Mouse (Mus musculus): Measurements from ENCODE around the gene Fam57b. TPM values are rescaled to one million over a fixed set of nuclear protein-coding genes. Genes with fewer than 3 reads are reported as not detected.

The Fam57b gene
- total and polyA plus RNA-seq, 2 experiments from 2014 or later: 0.99 to 2.6 TPM

DNA sequence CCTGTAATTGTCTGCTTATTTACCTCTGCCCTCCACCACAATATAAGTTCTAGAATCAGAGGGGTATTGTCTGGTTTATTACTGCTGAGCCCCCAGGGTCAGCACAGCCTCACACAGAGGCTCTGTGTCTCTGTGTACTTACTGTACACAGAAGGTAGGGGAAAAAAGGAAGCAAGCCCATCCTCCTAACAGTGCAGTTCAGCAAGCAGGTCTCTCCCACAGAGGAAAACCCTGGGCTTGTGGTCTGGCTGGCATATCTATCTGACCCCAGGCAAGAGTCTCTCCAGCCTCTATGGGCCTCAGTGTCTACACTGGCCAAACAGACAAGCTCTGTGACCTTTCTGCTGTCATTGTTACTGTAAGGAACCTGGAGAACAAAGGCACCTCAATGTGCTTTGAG lies 6.3 kb downstream of the Fam57b start:
- Histone ChIP-seq H3K4me2 (ENCODE audit: low read depth, low read length) (no peak overlapping the region), H3K27me3 (ENCODE audit: control insufficient read depth, insufficient read depth, low read length) (no peaks in the 10 kb centered on the region), H3K4me1 (ENCODE audit: control insufficient read depth, insufficient read depth) (peaks cover 10% of the 10 kb centered on the region; the same call in 1 of the 2 replicates), H3K4me3 (ENCODE audit: low read depth, low read length) (no peak overlapping the region), H3K9me3 (replicated peaks; ENCODE audit: control insufficient read depth, low read length) (no peaks in the 10 kb centered on the region), H3K36me3 (replicated peaks; ENCODE audit: control insufficient read depth, insufficient read depth, low read length) (peaks cover 11% of the 10 kb centered on the region; the same call in 1 of the 2 replicates), H3K27ac (ENCODE audit: low read depth) (no peak overlapping the region), H3K9ac (replicated peaks; ENCODE audit: low read depth, low read length) (no peak overlapping the region)
- DNase-seq (ENCODE audit: low spot score): no peak
- TF ChIP-seq CTCF (IDR thresholded peaks at IDR 0.05; ENCODE audit: low read depth): no peak
- TF ChIP-seq EP300 (IDR thresholded peaks at IDR 0.05; ENCODE audit: low read depth): no peak
- ATAC-seq (ENCODE audit: insufficient read depth, low read depth): no peak

DNA sequence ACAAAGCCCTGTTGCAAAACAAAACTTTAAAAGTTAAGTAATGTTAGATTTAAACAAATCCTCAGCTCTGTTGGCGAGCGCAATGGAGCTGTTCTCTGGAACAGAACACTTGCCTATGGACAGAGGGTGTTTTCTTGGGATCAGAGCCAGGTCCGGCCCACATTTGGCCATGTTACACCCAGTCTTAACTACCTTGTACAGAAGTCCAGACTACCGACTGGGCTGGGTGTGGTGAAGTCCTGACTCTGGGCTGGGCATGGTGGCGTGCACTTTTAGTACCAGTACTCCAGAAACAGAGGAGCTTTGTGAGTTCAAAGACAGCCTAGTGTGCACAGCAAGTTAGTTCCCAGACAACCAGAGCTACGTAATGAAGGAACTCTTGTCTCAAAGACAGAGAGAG lies 9.5 kb downstream of the Fam57b start:
- no peaks in the 10 kb centered on the region for H3K9me3 ChIP-seq (replicated peaks; ENCODE audit: control insufficient read depth, low read length)
- no peak overlapping the region for H3K27ac ChIP-seq (ENCODE audit: low read depth)
- 56% methylated on average over 6 of the region's 6 CpGs for WGBS
- no peaks in the 10 kb centered on the region for H3K27me3 ChIP-seq (ENCODE audit: control insufficient read depth, insufficient read depth, low read length)
- H3K4me2 ChIP-seq (ENCODE audit: low read depth, low read length): no peak overlapping the region
- DNase-seq (ENCODE audit: low spot score) (no peak), ATAC-seq (ENCODE audit: insufficient read depth, low read depth) (no peak)
- H3K4me3 ChIP-seq (ENCODE audit: low read depth, low read length): no peak overlapping the region
- no peaks in the 10 kb centered on the region; the same call in none of the 2 replicates for H3K4me1 ChIP-seq (ENCODE audit: control insufficient read depth, insufficient read depth)
- no peak for TF ChIP-seq CTCF (IDR thresholded peaks at IDR 0.05; ENCODE audit: low read depth)
- TF ChIP-seq EP300 (IDR thresholded peaks at IDR 0.05; ENCODE audit: low read depth): no peak
- no peak overlapping the region for H3K9ac ChIP-seq (replicated peaks; ENCODE audit: low read depth, low read length)
- peaks cover 11% of the 10 kb centered on the region; the same call in 1 of the 2 replicates for H3K36me3 ChIP-seq (replicated peaks; ENCODE audit: control insufficient read depth, insufficient read depth, low read length)

DNA sequence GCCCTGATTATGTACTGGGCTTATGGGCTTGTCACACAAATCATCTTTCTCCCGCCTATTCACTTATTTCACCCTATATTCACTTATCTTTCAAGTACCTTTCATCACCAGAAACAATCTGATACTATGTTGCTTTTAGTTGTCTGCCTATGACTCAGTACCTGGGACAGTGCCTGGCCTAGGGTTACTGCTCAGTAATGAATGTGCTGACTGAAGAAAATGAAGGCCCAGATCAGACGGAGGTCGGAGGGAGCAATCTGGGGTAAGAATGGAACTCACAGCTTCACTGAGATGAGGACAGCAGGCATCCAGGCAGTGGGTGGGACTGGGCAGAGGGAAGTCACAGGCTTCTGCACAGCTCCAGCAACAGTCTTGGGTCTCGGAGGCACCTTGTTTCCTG lies 9.9 kb downstream of the Fam57b start:
- H3K36me3 ChIP-seq (replicated peaks; ENCODE audit: control insufficient read depth, insufficient read depth, low read length): peaks cover 11% of the 10 kb centered on the region; the same call in 1 of the 2 replicates
- H3K27me3 ChIP-seq (ENCODE audit: control insufficient read depth, insufficient read depth, low read length): no peaks in the 10 kb centered on the region
- no peaks in the 10 kb centered on the region; the same call in none of the 2 replicates for H3K4me1 ChIP-seq (ENCODE audit: control insufficient read depth, insufficient read depth)
- no peak for TF ChIP-seq CTCF (IDR thresholded peaks at IDR 0.05; ENCODE audit: low read depth)
- no peak for TF ChIP-seq EP300 (IDR thresholded peaks at IDR 0.05; ENCODE audit: low read depth)
- ATAC-seq (ENCODE audit: insufficient read depth, low read depth) (no peak), DNase-seq (ENCODE audit: low spot score) (no peak)
- H3K4me2 ChIP-seq (ENCODE audit: low read depth, low read length): no peak overlapping the region
- 40% methylated on average over 4 of the region's 4 CpGs for WGBS
- no peak overlapping the region for H3K27ac ChIP-seq (ENCODE audit: low read depth)
- 0 out of 2 replicates have a peak overlapping the region, but pooled peaks have one; percentile 9 for H3K9ac ChIP-seq (replicated peaks; ENCODE audit: low read depth, low read length)
- no peaks in the 10 kb centered on the region for H3K9me3 ChIP-seq (replicated peaks; ENCODE audit: control insufficient read depth, low read length)
- H3K4me3 ChIP-seq (ENCODE audit: low read depth, low read length): no peak overlapping the region

DNA sequence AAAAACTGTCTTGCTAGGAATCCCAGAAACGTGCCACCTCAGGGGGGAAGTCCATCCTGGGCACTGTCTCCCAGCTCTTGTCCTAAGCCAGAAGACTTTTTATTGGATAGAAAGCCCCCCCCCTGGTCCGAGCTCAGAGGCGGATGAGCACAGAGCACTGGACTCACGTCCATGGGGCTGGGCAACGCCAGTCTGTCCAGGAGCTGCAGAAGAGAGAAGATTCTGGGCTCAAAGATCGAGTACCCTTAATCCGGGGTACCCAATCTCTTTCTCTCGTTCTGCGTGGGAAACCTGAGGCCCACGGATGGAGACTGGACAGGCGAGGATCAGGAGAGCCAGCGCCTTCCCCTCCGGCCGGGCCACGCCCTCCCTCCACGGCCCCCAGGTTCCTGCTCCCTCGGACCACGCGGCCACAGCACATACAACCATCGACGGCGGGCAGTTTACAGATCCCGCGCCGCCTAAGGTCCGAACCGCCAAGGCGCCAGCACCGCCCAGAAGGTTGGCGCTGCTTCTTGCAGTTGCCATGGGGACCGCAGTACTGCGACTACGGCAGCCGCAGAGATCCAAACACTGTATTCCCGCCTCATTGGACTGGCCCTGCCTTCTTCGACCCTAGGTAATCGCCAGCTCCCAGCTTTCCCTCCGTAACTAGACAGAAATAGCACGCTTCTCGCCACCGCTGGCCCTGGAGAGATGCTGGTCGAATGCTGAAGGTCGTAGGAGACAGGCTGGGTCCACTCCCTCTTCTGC lies 11.4 kb downstream of the Fam57b start:
- Histone ChIP-seq H3K4me3 (ENCODE audit: low read depth, low read length) (peak overlapping the region; percentile 56), H3K36me3 (replicated peaks; ENCODE audit: control insufficient read depth, insufficient read depth, low read length) (0 out of 2 replicates have a peak, but pooled peaks cover 4% of the 10 kb centered on the region), H3K4me1 (ENCODE audit: control insufficient read depth, insufficient read depth) (no peaks in the 10 kb centered on the region; the same call in none of the 2 replicates), H3K27ac (ENCODE audit: low read depth) (peak overlapping the region; percentile 53), H3K4me2 (ENCODE audit: low read depth, low read length) (peak overlapping the region; percentile 69), H3K27me3 (ENCODE audit: control insufficient read depth, insufficient read depth, low read length) (no peaks in the 10 kb centered on the region), H3K9me3 (replicated peaks; ENCODE audit: control insufficient read depth, low read length) (no peaks in the 10 kb centered on the region), H3K9ac (replicated peaks; ENCODE audit: low read depth, low read length) (peak overlapping the region; percentile 40)
- no peak for TF ChIP-seq CTCF (IDR thresholded peaks at IDR 0.05; ENCODE audit: low read depth)
- no peak for TF ChIP-seq EP300 (IDR thresholded peaks at IDR 0.05; ENCODE audit: low read depth)
- DNase-seq (ENCODE audit: low spot score) (peak; percentile 95), ATAC-seq (ENCODE audit: insufficient read depth, low read depth) (peak; percentile 92)
- WGBS: 1% methylated on average over 43 of the region's 43 CpGs

DNA sequence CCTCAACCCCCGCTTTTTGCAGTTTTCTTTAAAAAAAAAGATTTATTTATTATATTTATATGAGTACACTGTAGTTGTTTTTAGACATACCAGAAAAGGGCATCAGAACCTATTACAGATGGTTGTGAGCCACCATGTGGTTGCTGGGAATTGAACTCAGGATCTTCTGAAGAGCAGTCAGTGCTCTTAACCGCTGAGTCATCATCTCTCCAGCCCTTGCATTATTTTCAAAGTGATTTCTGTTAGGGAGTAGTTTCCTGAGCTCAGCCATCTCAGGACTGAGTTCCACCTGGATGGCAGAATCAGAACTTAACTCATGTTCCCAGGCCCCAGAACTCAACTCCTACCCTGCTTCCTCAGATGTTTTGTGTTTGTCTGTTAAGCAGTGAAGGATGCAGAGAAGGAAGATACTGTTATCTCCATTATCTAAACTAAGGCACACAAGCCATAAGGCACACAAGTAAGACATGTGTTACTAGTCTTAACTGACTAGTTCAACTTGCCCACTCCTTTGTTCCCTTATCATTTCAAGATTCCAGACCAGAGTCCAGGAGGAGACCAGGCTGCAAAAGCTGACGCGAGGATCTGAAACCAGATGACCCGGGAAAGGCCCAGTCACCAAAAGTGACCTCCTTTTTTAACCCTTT lies 12.4 kb downstream of the Fam57b start:
- DNase-seq (ENCODE audit: low spot score) (no peak), ATAC-seq (ENCODE audit: insufficient read depth, low read depth) (no peak)
- no peak overlapping the region for H3K4me3 ChIP-seq (ENCODE audit: low read depth, low read length)

More for the DNA sequence above, 12.4 kb downstream of the Fam57b start:
- Histone ChIP-seq H3K9me3 (replicated peaks; ENCODE audit: control insufficient read depth, low read length) (no peaks in the 10 kb centered on the region), H3K9ac (replicated peaks; ENCODE audit: low read depth, low read length) (peak overlapping the region; percentile 40; the same call in 1 of the 2 replicates), H3K27me3 (ENCODE audit: control insufficient read depth, insufficient read depth, low read length) (no peaks in the 10 kb centered on the region), H3K36me3 (replicated peaks; ENCODE audit: control insufficient read depth, insufficient read depth, low read length) (0 out of 2 replicates have a peak, but pooled peaks cover 3% of the 10 kb centered on the region), H3K27ac (ENCODE audit: low read depth) (peak overlapping the region; percentile 53), H3K4me2 (ENCODE audit: low read depth, low read length) (peak overlapping the region; percentile 69; the same call in 1 of the 2 replicates), H3K4me1 (ENCODE audit: control insufficient read depth, insufficient read depth) (no peaks in the 10 kb centered on the region; the same call in none of the 2 replicates)
- 47% methylated on average over 5 of the region's 5 CpGs for WGBS
- no peak for TF ChIP-seq EP300 (IDR thresholded peaks at IDR 0.05; ENCODE audit: low read depth)
- TF ChIP-seq CTCF (IDR thresholded peaks at IDR 0.05; ENCODE audit: low read depth): no peak

All from heart, postnatal 0 days (tissue).